Mouse (Mus musculus): ENCODE measurements around the gene Nap1l3. TPM values are rescaled to one million over a fixed set of nuclear protein-coding genes. Genes with fewer than 3 reads are reported as not detected.

Nap1l3 gene
- polyA plus RNA-seq (2012; rRNA removed), result 2.0 and 2.3 TPM in 2 replicates

DNA sequence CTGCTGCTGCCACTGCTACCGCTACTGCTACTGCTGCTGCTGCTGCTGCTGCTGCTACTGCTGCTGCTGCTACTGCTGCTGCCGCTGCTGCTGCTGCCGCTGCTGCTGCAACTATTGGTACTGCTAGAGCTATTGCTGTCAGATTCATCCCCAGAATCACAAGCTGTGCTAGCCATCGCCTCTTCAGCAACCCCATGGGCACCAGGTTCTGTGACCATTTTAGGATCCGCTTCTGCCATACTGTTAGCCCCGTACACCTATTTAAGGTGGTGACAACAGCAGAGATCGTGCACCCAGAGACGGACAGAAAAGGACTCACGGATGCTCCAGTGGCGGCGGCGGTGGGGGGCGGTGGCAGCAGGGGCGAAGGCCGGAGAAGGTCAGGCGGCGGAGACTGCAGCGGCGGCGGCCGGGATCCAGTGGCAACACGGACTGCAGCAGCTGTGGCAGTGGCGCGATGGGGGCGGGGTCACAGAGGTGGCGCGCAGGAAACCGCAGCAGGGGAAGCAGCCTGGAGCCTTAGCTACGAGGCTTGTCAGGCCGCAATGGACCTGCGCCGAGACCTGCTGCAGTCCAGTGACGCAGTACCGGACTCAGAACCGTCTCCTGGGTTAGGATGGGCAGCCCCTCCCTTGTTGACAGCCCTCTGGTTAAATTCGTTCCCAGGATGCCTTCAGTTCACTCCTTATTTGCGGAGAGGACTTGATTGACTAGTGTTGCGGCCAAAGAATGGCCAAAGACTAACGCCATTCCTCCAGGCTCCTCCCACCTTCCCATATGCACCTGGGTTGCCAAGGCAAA lies at the start of gene Nap1l3:
Gene Nap1l3 (minus strand): TSS at position 621 of the 801 bp plus-strand sequence.
- DNase-seq (ENCODE audit: low spot score), result peak; percentile 36

GRCm38 (mm10) chrX:122397652-122398051 lies 451 bp upstream of the Nap1l3 start:
- no peak for DNase-seq (ENCODE audit: low spot score)
